Mouse (Mus musculus): ENCODE data around the gene 2010005H15Rik. TPM values are rescaled to one million over a fixed set of nuclear protein-coding genes. Genes with fewer than 3 reads are reported as not detected.
"Not testable (repeated sequence)": the region's sequence is repeated elsewhere in the genome, so short reads cannot be mapped to it uniquely, and the experiment has no call there.

The 2010005H15Rik gene
- not detected in 2 replicates for polyA plus RNA-seq (2012; rRNA removed)

GRCm38 (mm10) chr16:36221168-36221567 is at the start of gene 2010005H15Rik:
Gene 2010005H15Rik (plus strand): TSS chr16:36221468.
- not testable (repeated sequence) for DNase-seq (ENCODE audit: extremely low spot score in 1 of 2, low spot score in 1 of 2)

- DNase-seq (ENCODE audit: extremely low spot score in 1 of 2, low spot score in 1 of 2), result no peak
Observed at GRCm38 (mm10) chr16:36176108-36176507, 45.2 kb upstream of the 2010005H15Rik start.

GRCm38 (mm10) chr16:36179910-36180309 is 41.4 kb upstream of the 2010005H15Rik start:
- no peak for DNase-seq (ENCODE audit: extremely low spot score in 1 of 2, low spot score in 1 of 2)

- not testable (repeated sequence) for DNase-seq (ENCODE audit: extremely low spot score in 1 of 2, low spot score in 1 of 2)
Observed at GRCm38 (mm10) chr16:36183912-36184311, 37.4 kb upstream of the 2010005H15Rik start, which contains the start of gene Gm5483. Gene Gm5483 (plus strand): TSS chr16:36184212.

- DNase-seq (ENCODE audit: extremely low spot score in 1 of 2, low spot score in 1 of 2), result no peak
Observed at GRCm38 (mm10) chr16:36199226-36199625, 22.0 kb upstream of the 2010005H15Rik start.

- no peak for DNase-seq (ENCODE audit: extremely low spot score in 1 of 2, low spot score in 1 of 2)
Observed at GRCm38 (mm10) chr16:36203846-36204245, 17.4 kb upstream of the 2010005H15Rik start.

- not testable (repeated sequence) for DNase-seq (ENCODE audit: extremely low spot score in 1 of 2, low spot score in 1 of 2)
Observed at GRCm38 (mm10) chr16:36205684-36206083, 15.6 kb upstream of the 2010005H15Rik start.

- DNase-seq (ENCODE audit: extremely low spot score in 1 of 2, low spot score in 1 of 2), result no peak
Observed at GRCm38 (mm10) chr16:36209967-36210453, 11.3 kb upstream of the 2010005H15Rik start, which contains the start of gene Gm5416. Gene Gm5416 (plus strand): TSS chr16:36210403.

- DNase-seq (ENCODE audit: extremely low spot score in 1 of 2, low spot score in 1 of 2), result not testable (repeated sequence)
Observed at GRCm38 (mm10) chr16:36260585-36260984, 39.3 kb downstream of the 2010005H15Rik start.

- DNase-seq (ENCODE audit: extremely low spot score in 1 of 2, low spot score in 1 of 2), result not testable (repeated sequence)
Observed at GRCm38 (mm10) chr16:36276796-36277195, 55.5 kb downstream of the 2010005H15Rik start, which contains the start of gene Stfa1. Gene Stfa1 (plus strand): TSS chr16:36276951.

GRCm38 (mm10) chr16:36289140-36289539 is 67.9 kb downstream of the 2010005H15Rik start:
- DNase-seq (ENCODE audit: extremely low spot score in 1 of 2, low spot score in 1 of 2), result no peak

Other genes starting within 250 kb of the 2010005H15Rik start
- gene Kpna1, start 242.7 kb upstream of the 2010005H15Rik start, polyA plus RNA-seq (2012; rRNA removed), result 44.0 and 48.2 TPM in 2 replicates
- 5.0 and 5.4 TPM in 2 replicates for gene Wdr5b, start 180.3 kb upstream of the 2010005H15Rik start, polyA plus RNA-seq (2012; rRNA removed)
- gene Fam162a, start 149.9 kb upstream of the 2010005H15Rik start, polyA plus RNA-seq (2012; rRNA removed), result 99.7 and 111 TPM in 2 replicates
- 21.4 and 26.9 TPM in 2 replicates for gene Ccdc58, start 149.8 kb upstream of the 2010005H15Rik start, polyA plus RNA-seq (2012; rRNA removed)
- not detected in 2 replicates for gene Csta1, start 90.2 kb upstream of the 2010005H15Rik start, polyA plus RNA-seq (2012; rRNA removed)
- gene Stfa2l1, start 64.7 kb upstream of the 2010005H15Rik start, polyA plus RNA-seq (2012; rRNA removed), result not detected in 2 replicates
- not detected in 2 replicates for gene Gm5483, start 37.3 kb upstream of the 2010005H15Rik start, polyA plus RNA-seq (2012; rRNA removed)
- gene Gm5416, start 11.1 kb upstream of the 2010005H15Rik start, polyA plus RNA-seq (2012; rRNA removed), result not detected in 2 replicates
- gene Stfa1, start 55.5 kb downstream of the 2010005H15Rik start, polyA plus RNA-seq (2012; rRNA removed), result not detected in 2 replicates
- gene BC117090, start 112.9 kb downstream of the 2010005H15Rik start, polyA plus RNA-seq (2012; rRNA removed), result not detected in 2 replicates
- gene BC100530, start 146.3 kb downstream of the 2010005H15Rik start, polyA plus RNA-seq (2012; rRNA removed), result not detected in 2 replicates
- gene Stfa2, start 187.0 kb downstream of the 2010005H15Rik start, polyA plus RNA-seq (2012; rRNA removed), result not detected in 2 replicates
- not detected in 2 replicates for gene Stfa3, start 233.9 kb downstream of the 2010005H15Rik start, polyA plus RNA-seq (2012; rRNA removed)